Mouse (Mus musculus): ENCODE measurements around the gene Rab3ip. TPM values are rescaled to one million over a fixed set of nuclear protein-coding genes. Genes with fewer than 3 reads are reported as not detected.

Gene Rab3ip
- total RNA-seq, 2 experiments from 2014 or later: 43.4 to 45.6 TPM

- DNase-seq (ENCODE audit: low spot score in 2 of 2): no peak
Observed at GRCm38 (mm10) chr10:116922161-116922560, 28.4 kb downstream of the Rab3ip start.

- DNase-seq (ENCODE audit: low spot score in 2 of 2): no peak
Observed at GRCm38 (mm10) chr10:116921416-116921815, 29.2 kb downstream of the Rab3ip start.

DNA sequence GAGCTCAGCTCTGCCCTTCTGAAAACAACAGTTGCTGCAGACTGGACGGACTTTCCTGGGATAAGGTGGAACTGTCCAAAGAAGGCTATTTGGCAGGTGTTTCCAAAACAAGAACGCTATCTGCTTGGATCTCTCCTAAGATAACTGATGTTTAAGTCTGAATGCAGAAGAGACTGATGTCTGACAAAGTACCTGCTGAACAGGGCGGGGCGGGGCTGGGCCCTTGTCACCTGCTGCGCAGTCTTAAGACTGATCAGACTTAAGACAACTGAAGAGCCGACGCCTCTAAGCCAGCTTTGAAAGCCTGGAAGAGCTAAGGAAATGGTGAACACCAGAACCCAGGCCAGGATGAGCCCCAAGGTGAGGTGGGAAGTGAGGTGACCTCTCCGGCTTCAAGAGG, 29.9 kb downstream of the Rab3ip start:
- DNase-seq (ENCODE audit: low spot score in 2 of 2): no peak

GRCm38 (mm10) chr10:116919368-116920317, 30.9 kb downstream of the Rab3ip start:
- no peak for DNase-seq (ENCODE audit: low spot score in 2 of 2)

DNA sequence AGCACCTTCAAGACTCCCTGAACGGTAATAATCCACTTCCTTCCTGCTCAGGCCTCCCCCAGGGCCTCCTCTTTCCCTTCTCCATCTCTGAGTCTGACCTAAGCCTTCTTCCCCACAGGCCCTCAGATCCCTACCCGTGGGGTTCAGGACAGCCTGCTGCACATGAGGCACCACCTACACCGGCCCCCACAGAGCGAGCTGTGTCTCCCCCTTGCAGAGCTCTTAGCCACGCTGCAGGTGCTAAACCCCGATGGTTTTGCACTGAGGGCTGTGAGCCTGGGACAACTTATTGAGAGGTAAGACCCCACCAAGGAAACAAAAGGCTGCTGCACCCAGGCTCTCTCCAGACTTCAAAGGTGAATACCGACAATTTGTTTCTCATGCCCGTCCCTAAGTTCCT, 34.0 kb downstream of the Rab3ip start:
- DNase-seq (ENCODE audit: low spot score in 2 of 2): no peak

GRCm38 (mm10) chr10:116915286-116915685, 35.3 kb downstream of the Rab3ip start:
- no peak for DNase-seq (ENCODE audit: low spot score in 2 of 2)

GRCm38 (mm10) chr10:116914586-116914985, 36.0 kb downstream of the Rab3ip start:
- peak; percentile 58 to 63 for DNase-seq (ENCODE audit: low spot score in 2 of 2)

- no peak for DNase-seq (ENCODE audit: low spot score in 2 of 2)
Observed at GRCm38 (mm10) chr10:116913647-116914273, 36.8 kb downstream of the Rab3ip start.

DNA sequence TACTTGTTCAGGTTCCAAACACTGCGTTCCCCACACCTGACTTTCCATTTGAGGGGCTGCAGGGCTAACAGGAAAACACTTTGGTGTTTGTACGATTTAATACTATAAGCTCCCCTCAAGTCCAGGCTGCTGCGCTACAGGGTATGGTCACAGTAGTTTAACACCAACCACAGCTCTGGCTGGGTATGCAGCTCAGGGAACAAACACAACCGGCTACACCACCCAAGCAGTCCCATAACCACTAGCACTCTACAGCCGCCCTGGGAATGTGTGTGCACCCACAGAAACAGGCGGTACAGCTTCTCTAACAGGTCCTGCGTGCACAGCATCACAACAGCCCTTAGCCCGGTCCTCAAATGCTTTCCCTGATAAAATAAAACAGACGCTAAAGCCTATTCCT, 37.7 kb downstream of the Rab3ip start:
- no peak for DNase-seq (ENCODE audit: low spot score in 2 of 2)

DNA sequence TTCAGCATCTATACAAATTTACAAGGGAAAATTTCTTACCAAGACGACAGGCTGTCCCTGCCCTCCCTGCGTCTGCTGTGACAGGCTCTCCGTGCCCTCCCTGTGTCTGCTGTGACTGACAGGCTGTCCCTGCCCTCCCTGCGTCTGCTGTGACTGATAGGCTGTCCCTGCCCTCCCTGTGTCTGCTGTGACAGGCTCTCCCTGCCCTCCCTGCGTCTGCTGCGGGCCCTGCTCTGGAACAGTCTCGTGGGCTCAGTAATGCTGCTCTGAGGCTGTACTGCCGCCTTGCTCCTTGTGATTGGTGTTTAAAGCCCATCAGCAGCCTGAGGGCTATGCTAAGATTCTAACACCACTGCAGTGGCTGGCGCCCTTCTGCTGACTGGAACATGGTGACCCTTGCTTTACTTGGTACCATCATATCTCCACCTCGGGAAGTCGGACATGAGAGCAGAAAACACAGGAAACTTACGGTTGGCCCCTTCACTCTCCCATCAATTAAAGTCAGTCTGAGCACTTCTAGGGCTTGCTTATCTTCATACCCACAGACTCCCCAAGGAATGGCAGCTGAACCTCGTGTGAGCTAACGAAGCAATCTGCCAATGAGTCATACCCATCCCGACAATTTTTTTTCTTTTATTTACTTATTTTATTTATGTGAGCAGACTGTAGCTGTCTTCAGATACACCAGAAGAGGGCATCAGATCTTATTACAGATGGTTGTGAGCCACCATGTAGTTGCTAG, 41.5 kb downstream of the Rab3ip start:
- DNase-seq (ENCODE audit: low spot score in 2 of 2): no peak

GRCm38 (mm10) chr10:116906794-116907193, 43.8 kb downstream of the Rab3ip start:
- no peak for DNase-seq (ENCODE audit: low spot score in 2 of 2)

GRCm38 (mm10) chr10:116904503-116904908, 46.1 kb downstream of the Rab3ip start:
- no peak for DNase-seq (ENCODE audit: low spot score in 2 of 2)

DNA sequence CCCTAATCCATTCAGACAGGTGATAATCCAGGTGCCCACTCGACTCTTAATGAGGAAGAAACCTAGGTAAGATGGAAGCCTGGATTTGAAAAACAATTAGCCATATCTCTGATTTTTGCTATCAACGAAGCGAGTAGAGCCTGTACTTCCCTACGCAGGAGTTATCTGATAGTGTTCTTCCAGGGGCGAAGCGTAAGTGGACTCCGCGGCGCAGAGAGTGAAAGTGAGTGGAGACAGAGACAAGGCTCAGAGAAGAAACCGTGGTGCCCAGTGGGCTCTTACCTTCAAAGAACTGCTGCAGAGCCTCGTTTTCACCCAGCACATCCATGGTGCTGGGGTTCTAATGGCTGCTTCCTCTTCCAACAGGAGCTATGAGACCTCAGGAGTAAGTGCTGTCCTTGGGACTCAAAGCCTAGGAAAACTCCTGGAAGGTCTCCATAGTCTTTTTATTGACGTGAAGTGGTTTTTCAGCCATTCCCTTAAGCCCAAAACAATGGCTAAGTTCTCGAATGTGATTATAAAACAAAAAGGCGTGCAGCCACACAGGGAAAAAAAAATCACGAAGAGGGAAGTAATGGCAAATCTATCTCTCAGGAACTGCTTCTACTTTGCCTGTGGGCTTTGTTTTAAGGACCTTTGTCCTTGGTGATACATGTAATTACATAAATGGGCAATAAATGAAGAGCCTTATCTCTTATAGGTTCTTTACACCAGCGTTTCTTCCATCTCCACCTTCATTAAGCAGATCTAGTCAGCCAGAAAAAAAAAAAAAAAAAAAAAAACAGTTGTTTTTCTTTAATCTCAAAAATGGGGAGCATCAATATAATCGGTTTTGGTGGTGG, 54.0 kb downstream of the Rab3ip start, which contains the start of gene Myrfl:
TSS of gene Myrfl (minus strand) at position 584 of the 842 bp plus-strand sequence.
- DNase-seq (ENCODE audit: low spot score in 2 of 2): no peak

DNA sequence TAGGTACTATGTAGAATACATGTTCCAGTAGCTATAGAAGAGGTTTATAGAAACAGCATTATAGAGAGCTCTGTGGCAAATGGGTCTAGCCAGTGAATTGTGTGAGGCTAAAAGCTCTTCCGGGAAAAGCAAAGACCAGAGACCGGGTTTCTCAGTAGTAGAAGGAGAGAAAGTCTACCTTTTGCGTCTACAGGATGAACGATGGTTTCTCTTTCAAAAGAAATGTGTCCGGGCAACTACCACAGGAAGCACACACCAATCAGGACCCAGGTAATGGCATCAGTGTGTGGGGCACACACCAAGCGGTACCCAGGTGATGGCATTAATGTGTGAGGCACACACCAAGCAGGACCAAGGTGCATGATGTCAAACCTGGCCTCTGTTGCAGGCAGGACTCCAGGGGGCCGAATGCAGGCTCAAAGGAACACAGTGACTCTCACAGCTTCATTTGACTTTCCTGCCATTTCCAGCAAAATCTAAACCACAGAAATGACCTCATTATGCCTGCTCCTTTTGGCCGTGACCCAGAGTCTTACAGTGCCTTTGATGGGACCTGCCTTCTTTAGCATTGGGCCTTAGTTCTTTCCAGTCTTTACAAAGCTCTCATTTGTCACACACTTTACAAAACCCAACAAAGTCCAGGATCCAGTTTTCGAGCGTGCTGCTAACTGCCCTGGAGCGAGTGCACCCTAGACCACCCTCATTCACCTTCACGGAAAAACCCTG, 55.3 kb downstream of the Rab3ip start:
- DNase-seq (ENCODE audit: low spot score in 2 of 2): no peak

- DNase-seq (ENCODE audit: low spot score in 2 of 2): no peak
Observed at GRCm38 (mm10) chr10:116894540-116894939, 56.0 kb downstream of the Rab3ip start.

GRCm38 (mm10) chr10:116893753-116894152, 56.8 kb downstream of the Rab3ip start:
- DNase-seq (ENCODE audit: low spot score in 2 of 2): peak in 1 of 2 experiments; percentile 13

- no peak for DNase-seq (ENCODE audit: low spot score in 2 of 2)
Observed at GRCm38 (mm10) chr10:116890587-116890986, 60.0 kb downstream of the Rab3ip start.

GRCm38 (mm10) chr10:116884552-116884951, 66.0 kb downstream of the Rab3ip start:
- DNase-seq (ENCODE audit: low spot score in 2 of 2): no peak

DNA sequence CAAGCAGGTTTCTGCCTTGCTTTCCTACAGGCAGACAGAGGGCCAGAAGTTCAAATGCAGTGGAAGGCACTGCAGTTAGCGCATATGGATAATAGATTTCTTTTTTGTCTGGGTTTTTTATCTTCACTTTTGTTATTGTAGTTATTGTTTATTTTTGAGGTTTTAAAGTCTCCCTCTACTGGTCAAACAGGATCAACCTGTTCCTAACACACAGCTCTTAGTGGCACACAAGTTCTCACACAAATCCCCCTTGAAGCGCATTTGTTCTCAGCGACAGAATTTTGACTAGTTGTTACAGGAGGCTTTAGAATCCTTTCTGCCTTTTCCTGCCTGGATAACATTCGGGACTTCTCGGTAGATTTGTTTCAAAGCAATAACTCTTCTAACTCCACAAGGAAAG, 67.0 kb downstream of the Rab3ip start:
- no peak for DNase-seq (ENCODE audit: low spot score in 2 of 2)

DNA sequence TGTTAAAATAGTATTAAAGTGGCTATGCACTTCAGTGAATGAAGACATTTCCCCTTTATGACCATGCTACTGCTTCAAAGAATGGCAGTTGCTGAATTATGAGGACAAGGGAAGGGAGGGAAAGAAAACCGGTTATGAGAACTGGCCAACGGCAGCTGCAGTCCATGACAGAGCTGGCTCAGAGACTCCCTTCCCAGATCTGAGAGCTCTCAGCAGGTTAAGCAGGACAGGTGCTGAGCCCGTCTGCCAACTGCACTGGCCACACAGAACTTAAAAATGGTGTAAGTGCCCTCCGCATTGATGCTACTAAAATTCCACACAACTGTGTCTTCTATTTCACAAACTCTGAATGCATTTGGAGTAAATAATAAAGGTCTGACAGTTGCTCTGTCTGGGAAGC, 73.1 kb downstream of the Rab3ip start:
- DNase-seq (ENCODE audit: low spot score in 2 of 2): no peak
